Mouse (Mus musculus): Measurements from ENCODE around the gene Arid1a. TPM values are rescaled to one million over a fixed set of nuclear protein-coding genes. Genes with fewer than 3 reads are reported as not detected.

Gene Arid1a
- total RNA-seq, 1 experiment from 2014 or later = 100 TPM

GRCm38 (mm10) chr4:133631071-133631768 lies 125.3 kb downstream of the Arid1a start:
- ATAC-seq (ENCODE audit: extremely low read depth, insufficient number of reproducible peaks, low FRiP score, poor library complexity, severe bottlenecking) = no peak

GRCm38 (mm10) chr4:133630326-133630920 lies 126.1 kb downstream of the Arid1a start:
- no peak for ATAC-seq (ENCODE audit: extremely low read depth, insufficient number of reproducible peaks, low FRiP score, poor library complexity, severe bottlenecking)

GRCm38 (mm10) chr4:133629191-133629590 lies 127.4 kb downstream of the Arid1a start:
- no peak for ATAC-seq (ENCODE audit: extremely low read depth, insufficient number of reproducible peaks, low FRiP score, poor library complexity, severe bottlenecking)

Other genes with a start within 250 kb of the Arid1a start
- gene Kdf1, start 237.8 kb downstream of the Arid1a start, total RNA-seq (2017) = not detected in 2 replicates
- gene Nudc, start 210.8 kb downstream of the Arid1a start, total RNA-seq (2017) = 48.3 and 65.1 TPM in 2 replicates
- not detected in 2 replicates for gene Nr0b2, start 203.4 kb downstream of the Arid1a start, total RNA-seq (2017)
- 26.7 and 37.9 TPM in 2 replicates for gene Gpatch3, start 182.0 kb downstream of the Arid1a start, total RNA-seq (2017)
- gene Gpn2, start 172.4 kb downstream of the Arid1a start, total RNA-seq (2017) = 12.1 and 22.1 TPM in 2 replicates
- 48.1 and 58.3 TPM in 2 replicates for gene Sfn, start 154.6 kb downstream of the Arid1a start, total RNA-seq (2017)
- 91.5 and 99.5 TPM in 2 replicates for gene Zdhhc18, start 106.6 kb downstream of the Arid1a start, total RNA-seq (2017)
- 13.2 and 22.0 TPM in 2 replicates for gene Pigv, start 84.1 kb downstream of the Arid1a start, total RNA-seq (2017)
- gene Rps6ka1, start 131.0 kb upstream of the Arid1a start, total RNA-seq (2017) = 67.3 and 80.3 TPM in 2 replicates
- gene Hmgn2, start 211.9 kb upstream of the Arid1a start, total RNA-seq (2017) = 290 and 299 TPM in 2 replicates
- 15.6 and 16.6 TPM in 2 replicates for gene Dhdds, start 244.1 kb upstream of the Arid1a start, total RNA-seq (2017)